Mouse (Mus musculus) granulocyte monocyte progenitor cell, adult 5-6 weeks (primary cell): ENCODE data around the gene Rnf115. TPM values are rescaled to one million over a fixed set of nuclear protein-coding genes. Genes with fewer than 3 reads are reported as not detected.

Experiments used
- ATAC-seq: replicated peaks from 2 replicates; pipeline ENCODE4 v1.8.0; 2016; ENCODE audit warnings: mild to moderate bottlenecking, moderate TSS enrichment, inconsistent platforms; ENCODE audit not compliant: poor library complexity, severe bottlenecking
- total RNA-seq, 2 experiments: library from RNA; stranded (forward) in 1 of 2; stranded (reverse) in 1 of 2; fragments of 200-712, 200-1000 nt in 1 of 2; fragments of >200 nt in 1 of 2; fragmentation: Nextera tagmentation in 1 of 2; gene quantifications; 2 replicates each; pipeline ENCODE4 v1.2.3; 2014 to 2017

Rnf115 gene
- total RNA-seq, 2 experiments from 2014 or later, result 55.3 to 65.6 TPM

DNA sequence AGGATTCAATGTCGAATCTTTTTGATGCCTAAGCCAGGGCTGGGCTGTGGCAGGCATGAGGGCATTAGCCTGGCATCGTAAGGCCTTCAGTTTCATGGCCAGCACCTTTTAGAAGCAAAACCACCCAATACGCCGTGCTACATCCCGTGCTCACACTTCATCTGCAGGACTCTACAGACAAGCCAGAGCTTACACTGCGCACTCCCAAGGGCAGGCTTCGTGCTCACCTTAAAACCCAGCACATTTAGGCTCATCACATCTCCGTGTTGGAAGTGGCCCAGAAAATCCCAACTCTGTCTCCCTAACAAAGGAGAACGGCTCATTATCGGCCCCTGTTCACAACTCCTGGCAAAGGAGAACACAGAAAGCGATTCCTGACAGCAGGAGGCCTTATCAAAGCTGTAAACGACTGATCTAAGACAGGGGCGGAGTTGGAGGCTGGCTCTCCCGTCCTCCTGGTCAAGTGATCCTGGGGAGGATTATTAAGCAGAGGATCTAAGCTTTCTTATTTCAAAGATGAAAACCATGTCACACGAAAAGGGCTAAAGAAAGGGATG, 100.9 kb downstream of the Rnf115 start:
- ATAC-seq, result no peak

DNA sequence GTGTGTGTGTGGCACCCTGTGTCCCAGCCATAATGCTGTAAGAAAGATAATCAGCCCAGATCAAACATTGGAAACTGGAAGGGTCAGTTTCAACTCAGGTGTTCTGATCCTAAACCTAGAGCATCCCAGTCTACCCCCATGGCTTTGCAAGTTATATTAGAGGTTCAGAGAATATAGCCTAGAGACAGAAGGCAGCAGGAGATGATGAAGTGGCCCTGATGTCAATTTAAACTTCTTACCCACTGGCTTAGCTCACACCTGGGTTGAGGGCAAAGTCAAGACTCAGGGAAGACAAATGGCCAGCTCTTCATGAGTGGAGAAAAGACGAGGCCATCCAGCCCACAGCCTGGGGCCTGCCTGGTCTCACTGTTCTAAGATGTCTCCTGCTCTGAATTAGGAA, 101.5 kb downstream of the Rnf115 start, which contains the start of the genes Pdzk1 and Cd160:
TSS of gene Pdzk1 (plus strand) at position 301 of the 400 bp plus-strand sequence.
TSS of gene Cd160 (minus strand) at position 368 of the 400 bp plus-strand sequence.
- ATAC-seq, result no peak

GRCm38 (mm10) chr3:96829856-96830255, 102.4 kb downstream of the Rnf115 start:
- ATAC-seq, result no peak

DNA sequence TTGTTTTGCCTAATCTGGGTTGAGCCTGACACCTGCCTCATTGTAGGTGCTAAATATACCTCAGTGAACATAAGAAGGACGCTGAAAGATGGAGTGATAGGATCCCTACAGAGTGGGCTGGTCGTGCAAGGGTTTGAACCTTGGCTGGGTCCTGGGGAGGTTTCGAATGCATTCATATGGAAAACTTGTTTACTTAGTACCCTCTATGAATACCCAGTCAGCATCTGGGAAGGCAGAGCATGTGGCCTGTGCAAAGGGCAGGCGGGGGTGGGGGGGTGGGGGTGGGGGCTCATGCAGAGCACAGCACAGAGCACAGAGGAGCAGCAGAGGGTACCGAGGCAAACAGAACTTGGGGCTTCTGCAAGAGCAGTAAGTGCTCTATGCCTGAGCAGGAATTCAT, 105.5 kb downstream of the Rnf115 start:
- no peak for ATAC-seq

DNA sequence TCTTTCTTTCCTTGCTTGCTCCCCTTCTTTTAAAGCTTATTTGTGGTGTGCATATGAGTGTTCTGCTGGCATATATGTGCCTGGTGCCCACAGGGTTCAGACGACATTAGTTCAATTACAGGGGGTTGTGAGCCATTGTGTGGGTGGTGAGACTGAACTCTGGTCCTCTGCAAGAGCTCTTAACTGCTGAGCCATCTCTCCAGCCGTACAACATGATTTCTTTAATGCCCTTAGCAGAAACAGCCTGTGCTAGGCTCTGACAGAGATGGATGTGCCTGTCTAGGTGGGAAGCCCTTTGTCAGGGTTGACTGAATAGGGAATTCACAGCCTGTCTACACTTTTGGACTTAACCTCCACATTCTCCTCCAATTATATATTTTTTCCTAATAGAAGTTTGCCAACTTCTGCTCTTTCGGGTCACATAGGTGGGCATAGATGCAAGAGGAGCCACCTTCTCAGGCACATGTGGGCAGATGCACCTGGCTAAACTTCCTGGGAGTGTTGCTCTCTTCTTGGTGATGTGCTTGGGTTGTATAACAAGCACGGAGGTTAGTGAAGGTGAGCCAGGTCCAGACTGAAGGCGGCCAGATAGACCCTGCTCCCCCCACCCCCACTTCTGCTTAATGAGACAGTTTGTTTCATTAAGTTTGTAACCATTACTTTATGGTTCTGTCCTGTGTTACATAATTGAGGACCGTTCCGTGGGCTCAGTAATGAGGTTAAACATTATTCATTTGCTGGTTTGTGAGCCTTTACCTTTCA, 107.3 kb downstream of the Rnf115 start:
- ATAC-seq, result no peak

DNA sequence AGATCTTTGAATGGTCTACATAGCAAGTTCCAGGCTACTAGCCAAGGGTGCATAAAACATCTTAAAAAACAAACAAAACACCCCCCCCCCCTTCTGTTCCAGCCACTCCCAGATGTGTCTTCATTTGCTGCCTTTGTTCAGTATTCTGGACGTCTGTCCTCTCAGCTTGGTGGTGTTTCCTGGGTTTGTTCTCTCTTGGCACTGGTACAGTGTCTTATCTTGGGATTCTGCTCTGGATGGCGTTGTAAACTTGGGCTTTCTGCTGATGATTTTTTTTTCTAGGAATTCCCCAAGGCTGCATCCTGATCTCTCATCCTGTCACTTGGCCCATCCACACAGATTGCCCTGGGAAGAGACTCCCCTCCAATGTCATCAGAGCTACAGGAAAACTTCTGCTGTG, 109.0 kb downstream of the Rnf115 start:
- no peak for ATAC-seq

GRCm38 (mm10) chr3:96838996-96839645, 111.7 kb downstream of the Rnf115 start:
- ATAC-seq, result no peak

Other genes with a start within 250 kb of the Rnf115 start
- gene Hfe2, start 202.5 kb upstream of the Rnf115 start, total RNA-seq (2014; fragmentation: Nextera tagmentation), result not detected in 2 replicates
- not detected in 2 replicates for gene Hfe2, start 202.5 kb upstream of the Rnf115 start, total RNA-seq (2017)
- 80.1 and 110 TPM in 2 replicates for gene Txnip, start 169.7 kb upstream of the Rnf115 start, total RNA-seq (2014; fragmentation: Nextera tagmentation)
- gene Txnip, start 169.7 kb upstream of the Rnf115 start, total RNA-seq (2017), result 79.0 and 80.5 TPM in 2 replicates
- not detected in 2 replicates for gene Gm16253, start 150.7 kb upstream of the Rnf115 start, total RNA-seq (2014; fragmentation: Nextera tagmentation)
- gene Gm16253, start 150.7 kb upstream of the Rnf115 start, total RNA-seq (2017), result not detected in 2 replicates
- 15.6 and 43.7 TPM in 2 replicates for gene Polr3gl, start 133.5 kb upstream of the Rnf115 start, total RNA-seq (2014; fragmentation: Nextera tagmentation)
- gene Polr3gl, start 133.5 kb upstream of the Rnf115 start, total RNA-seq (2017), result 50.5 and 57.8 TPM in 2 replicates
- gene Ankrd34a, start 131.0 kb upstream of the Rnf115 start, total RNA-seq (2014; fragmentation: Nextera tagmentation), result not detected in 2 replicates
- gene Ankrd34a, start 131.0 kb upstream of the Rnf115 start, total RNA-seq (2017), result not detected in 2 replicates
- 2.2 and 2.3 TPM in 2 replicates for gene Lix1l, start 126.5 kb upstream of the Rnf115 start, total RNA-seq (2014; fragmentation: Nextera tagmentation)
- gene Lix1l, start 126.5 kb upstream of the Rnf115 start, total RNA-seq (2017), result 1.7 and 2.1 TPM in 2 replicates
- 112 and 120 TPM in 2 replicates for gene Rbm8a, start 97.7 kb upstream of the Rnf115 start, total RNA-seq (2014; fragmentation: Nextera tagmentation)
- 64.5 and 64.7 TPM in 2 replicates for gene Rbm8a, start 97.7 kb upstream of the Rnf115 start, total RNA-seq (2017)
- gene Pex11b, start 92.3 kb upstream of the Rnf115 start, total RNA-seq (2014; fragmentation: Nextera tagmentation), result 23.6 and 41.6 TPM in 2 replicates
- gene Pex11b, start 92.3 kb upstream of the Rnf115 start, total RNA-seq (2017), result 14.5 and 20.1 TPM in 2 replicates
- gene Gm42957, start 92.2 kb upstream of the Rnf115 start, total RNA-seq (2014; fragmentation: Nextera tagmentation), result 0.15 TPM in 1 of 2 replicates, not detected in the other
- not detected in 2 replicates for gene Gm42957, start 92.2 kb upstream of the Rnf115 start, total RNA-seq (2017)
- 1.3 TPM in 1 of 2 replicates, not detected in the other for gene Itga10, start 82.1 kb upstream of the Rnf115 start, total RNA-seq (2014; fragmentation: Nextera tagmentation)
- gene Itga10, start 82.1 kb upstream of the Rnf115 start, total RNA-seq (2017), result 0.34 TPM in 1 of 2 replicates, not detected in the other
- not detected in 2 replicates for gene Ankrd35, start 57.5 kb upstream of the Rnf115 start, total RNA-seq (2014; fragmentation: Nextera tagmentation)
- not detected in 2 replicates for gene Ankrd35, start 57.5 kb upstream of the Rnf115 start, total RNA-seq (2017)
- gene Pias3, start 31.3 kb upstream of the Rnf115 start, total RNA-seq (2014; fragmentation: Nextera tagmentation), result 8.1 and 14.4 TPM in 2 replicates
- gene Pias3, start 31.3 kb upstream of the Rnf115 start, total RNA-seq (2017), result 3.3 and 8.2 TPM in 2 replicates
- not detected in 2 replicates for gene Nudt17, start 19.1 kb upstream of the Rnf115 start, total RNA-seq (2014; fragmentation: Nextera tagmentation)
- 0.31 TPM in 1 of 2 replicates, not detected in the other for gene Nudt17, start 19.1 kb upstream of the Rnf115 start, total RNA-seq (2017)
- 30.8 and 38.8 TPM in 2 replicates for gene Polr3c, start within 50 bp of the Rnf115 start, total RNA-seq (2014; fragmentation: Nextera tagmentation)
- 22.4 and 22.5 TPM in 2 replicates for gene Polr3c, start within 50 bp of the Rnf115 start, total RNA-seq (2017)
- gene Pdzk1, start 101.6 kb downstream of the Rnf115 start, total RNA-seq (2014; fragmentation: Nextera tagmentation), result not detected in 2 replicates
- gene Pdzk1, start 101.6 kb downstream of the Rnf115 start, total RNA-seq (2017), result not detected in 2 replicates
- gene Cd160, start 101.7 kb downstream of the Rnf115 start, total RNA-seq (2014; fragmentation: Nextera tagmentation), result not detected in 2 replicates
- 0.62 and 1.9 TPM in 2 replicates for gene Cd160, start 101.7 kb downstream of the Rnf115 start, total RNA-seq (2017)
- not detected in 2 replicates for gene Gja5, start 177.0 kb downstream of the Rnf115 start, total RNA-seq (2014; fragmentation: Nextera tagmentation)
- 0.15 TPM in 1 of 2 replicates, not detected in the other for gene Gja5, start 177.0 kb downstream of the Rnf115 start, total RNA-seq (2017)
- 18.5 and 27.2 TPM in 2 replicates for gene Gpr89, start 177.7 kb downstream of the Rnf115 start, total RNA-seq (2014; fragmentation: Nextera tagmentation)
- gene Gpr89, start 177.7 kb downstream of the Rnf115 start, total RNA-seq (2017), result 29.8 and 36.2 TPM in 2 replicates
- not detected in 2 replicates for gene Gja8, start 198.4 kb downstream of the Rnf115 start, total RNA-seq (2014; fragmentation: Nextera tagmentation)
- not detected in 2 replicates for gene Gja8, start 198.4 kb downstream of the Rnf115 start, total RNA-seq (2017)